Mouse (Mus musculus): Measurements from ENCODE around the gene Rdh14. TPM values are rescaled to one million over a fixed set of nuclear protein-coding genes. Genes with fewer than 3 reads are reported as not detected.
A peak's percentile ranks its signal among the peaks of the same experiment; 100 is the strongest.

Gene Rdh14
- total and polyA plus RNA-seq, 3 experiments: 11.0 to 12.9 TPM; not detected in 1

DNA sequence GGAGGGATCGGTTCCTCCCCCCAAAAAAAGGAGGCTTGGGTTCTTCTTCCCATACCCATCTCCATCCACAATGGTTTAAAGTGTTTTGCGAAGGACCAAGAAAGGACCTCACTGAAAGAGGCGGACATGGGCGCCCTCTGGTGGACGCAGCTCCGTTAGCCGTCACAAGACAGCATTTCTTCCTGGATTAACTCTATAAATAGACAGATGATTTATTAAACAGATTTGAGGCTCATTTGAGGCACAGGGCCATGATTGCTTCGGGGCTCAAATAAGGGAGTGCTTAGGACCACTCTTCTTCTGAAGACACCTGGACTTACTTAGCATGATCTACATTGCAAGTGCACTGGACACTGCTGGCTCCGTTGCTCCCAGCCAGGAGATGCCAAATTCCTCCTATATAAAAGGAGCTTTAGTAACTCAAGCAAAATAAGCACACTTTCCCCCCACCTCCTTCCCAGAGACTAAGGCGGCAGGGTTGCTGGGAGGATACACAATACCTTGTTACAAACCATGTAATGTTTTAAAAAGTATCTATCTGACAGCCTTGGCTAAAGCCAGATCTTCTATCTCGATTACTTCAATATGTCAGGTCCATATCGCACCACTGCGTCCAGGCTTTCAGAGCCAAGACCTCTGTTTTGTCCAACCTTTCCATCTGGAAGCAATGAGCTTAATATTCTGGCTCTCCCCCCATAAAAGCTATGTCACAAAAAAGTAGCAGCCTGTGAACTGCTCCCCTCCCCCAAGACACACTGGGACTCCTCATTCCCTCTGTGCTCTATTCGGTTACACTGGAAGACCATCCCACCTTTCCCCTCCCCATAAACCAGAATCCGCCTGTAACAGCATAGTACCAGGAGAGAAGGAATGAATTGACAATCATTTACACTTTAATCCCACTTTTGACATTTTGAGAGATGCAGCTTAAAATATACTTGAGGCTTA, 47.8 kb downstream of the Rdh14 start:
- peak; percentile 64 for DNase-seq (ENCODE audit: low read depth, low spot score)

GRCm38 (mm10) chr12:10439483-10440235, 49.1 kb downstream of the Rdh14 start:
- Histone ChIP-seq H3K36me3 (ENCODE audit: control insufficient read depth in 1 of 2, insufficient read depth in 2 of 2, low read length in 2 of 2) (no peaks in the 10 kb centered on the region), H3K27me3 (ENCODE audit: control insufficient read depth in 1 of 2, insufficient read depth in 2 of 2, low read length in 2 of 2) (no peaks in the 10 kb centered on the region), H3K9ac (ENCODE audit: control insufficient read depth, low read depth, low read length, poor library complexity, severe bottlenecking) (no peak overlapping the region), H3K79me2 (ENCODE audit: control insufficient read depth, insufficient read depth, low read length, poor library complexity) (no peaks in the 10 kb centered on the region), H3K27ac (ENCODE audit: control insufficient read depth, low read depth, low read length) (no peak overlapping the region), H3K4me3 (ENCODE audit: control insufficient read depth in 1 of 2, insufficient read depth in 1 of 2, low read depth in 2 of 2, low read length in 2 of 2) (no peak overlapping the region), H3K9me3 (replicated peaks; ENCODE audit: insufficient read depth, low read length) (no peaks in the 10 kb centered on the region), H3K4me1 (ENCODE audit: control insufficient read depth in 1 of 2, insufficient read depth in 2 of 2, low read length in 2 of 2) (no peaks in the 10 kb centered on the region)
- DNase-seq (ENCODE audit: low read depth, low spot score): no peak
- no peak for TF ChIP-seq UBTF (IDR thresholded peaks at IDR 0.05; ENCODE audit: borderline replicate concordance, insufficient read depth, low read depth, low read length)
- no peak for TF ChIP-seq ELF1 (IDR thresholded peaks at IDR 0.05; ENCODE audit: low read depth, low read length)
- TF ChIP-seq TBP (IDR thresholded peaks at IDR 0.05; ENCODE audit: low read depth, low read length): no peak
- no peak for TF ChIP-seq MYC (IDR thresholded peaks at IDR 0.05; ENCODE audit: low read depth, low read length)
- TF ChIP-seq SIN3A (IDR thresholded peaks at IDR 0.05; ENCODE audit: low read length): no peak
- no peak for TF ChIP-seq POLR2AphosphoS2 (IDR thresholded peaks at IDR 0.05; ENCODE audit: low read length)
- TF ChIP-seq GABPA (IDR thresholded peaks at IDR 0.05; ENCODE audit: low read depth, low read length): no peak
- TF ChIP-seq MAZ (IDR thresholded peaks at IDR 0.05; ENCODE audit: low read depth, low read length): no peak
- TF ChIP-seq GATA1 (IDR thresholded peaks at IDR 0.05; ENCODE audit: low read depth, low read length): no peak

More for the DNA sequence above, 47.8 kb downstream of the Rdh14 start:
- Histone ChIP-seq H3K4me1 (ENCODE audit: control insufficient read depth in 1 of 2, insufficient read depth in 2 of 2, low read length in 2 of 2) (no peaks in the 10 kb centered on the region), H3K9ac (ENCODE audit: control insufficient read depth, low read depth, low read length, poor library complexity, severe bottlenecking) (no peak overlapping the region), H3K4me3 (ENCODE audit: control insufficient read depth in 1 of 2, insufficient read depth in 1 of 2, low read depth in 2 of 2, low read length in 2 of 2) (no peak overlapping the region), H3K27me3 (ENCODE audit: control insufficient read depth in 1 of 2, insufficient read depth in 2 of 2, low read length in 2 of 2) (no peaks in the 10 kb centered on the region), H3K27ac (ENCODE audit: control insufficient read depth, low read depth, low read length) (no peak overlapping the region), H3K79me2 (ENCODE audit: control insufficient read depth, insufficient read depth, low read length, poor library complexity) (no peaks in the 10 kb centered on the region), H3K36me3 (ENCODE audit: control insufficient read depth in 1 of 2, insufficient read depth in 2 of 2, low read length in 2 of 2) (no peaks in the 10 kb centered on the region), H3K9me3 (replicated peaks; ENCODE audit: insufficient read depth, low read length) (no peaks in the 10 kb centered on the region)
- TF ChIP-seq EP300 (IDR thresholded peaks at IDR 0.05; ENCODE audit: low read depth in 1 of 2, low read length in 2 of 2): no peak
- peak; percentile 80 for TF ChIP-seq ZC3H11A (IDR thresholded peaks at IDR 0.05; ENCODE audit: low read depth, low read length)
- peak; percentile 62 to 91 (median 85) for TF ChIP-seq CTCF (IDR thresholded peaks at IDR 0.05 in 2 of 3, conservative IDR thresholded peaks at IDR 0.05 in 1 of 3; ENCODE audit: control insufficient read depth in 1 of 3, insufficient read depth in 1 of 3, low read depth in 2 of 3, low read length in 3 of 3, poor library complexity in 1 of 3, severe bottlenecking in 1 of 3)
- TF ChIP-seq UBTF (IDR thresholded peaks at IDR 0.05; ENCODE audit: borderline replicate concordance, insufficient read depth, low read depth, low read length): no peak
- TF ChIP-seq RAD21 (IDR thresholded peaks at IDR 0.05; ENCODE audit: low read depth, low read length): peak; percentile 89
- peak; percentile 94 for TF ChIP-seq SMC3 (IDR thresholded peaks at IDR 0.05; ENCODE audit: low read depth, low read length)

Other genes starting within 250 kb of the Rdh14 start
- gene Nt5c1b, start 20.8 kb upstream of the Rdh14 start, total RNA-seq (2012; rRNA removed): not detected in 2 replicates
- not detected for gene Nt5c1b, start 20.8 kb upstream of the Rdh14 start, polyA plus RNA-seq (2012; ENCODE audit: insufficient read depth in 1 of 2, insufficient read length in 2 of 2, low read depth in 1 of 2, low replicate concordance in 2 of 2, missing spikeins in 1 of 2)

Measured in MEL (cell line).